Mouse (Mus musculus) testis, adult 2 months (tissue): ENCODE measurements around the gene Coro2a.

Experiments
- CTCF ChIP-seq: fragments of 200-500 bp; IDR thresholded peaks from 2 replicates; pipeline ENCODE4 v1.5.1; 2012; ENCODE audit warnings: low read depth, mild to moderate bottlenecking, inconsistent platforms, low read length, moderate library complexity; ENCODE audit not compliant: control insufficient read depth, insufficient read depth, insufficient replicate concordance
- POLR2A ChIP-seq: fragments of 200-500 bp; IDR thresholded peaks from 2 replicates; pipeline ENCODE4 v1.6.1; 2012; ENCODE audit warnings: low read depth, mild to moderate bottlenecking, inconsistent platforms, low read length, moderate library complexity; ENCODE audit not compliant: control insufficient read depth

DNA sequence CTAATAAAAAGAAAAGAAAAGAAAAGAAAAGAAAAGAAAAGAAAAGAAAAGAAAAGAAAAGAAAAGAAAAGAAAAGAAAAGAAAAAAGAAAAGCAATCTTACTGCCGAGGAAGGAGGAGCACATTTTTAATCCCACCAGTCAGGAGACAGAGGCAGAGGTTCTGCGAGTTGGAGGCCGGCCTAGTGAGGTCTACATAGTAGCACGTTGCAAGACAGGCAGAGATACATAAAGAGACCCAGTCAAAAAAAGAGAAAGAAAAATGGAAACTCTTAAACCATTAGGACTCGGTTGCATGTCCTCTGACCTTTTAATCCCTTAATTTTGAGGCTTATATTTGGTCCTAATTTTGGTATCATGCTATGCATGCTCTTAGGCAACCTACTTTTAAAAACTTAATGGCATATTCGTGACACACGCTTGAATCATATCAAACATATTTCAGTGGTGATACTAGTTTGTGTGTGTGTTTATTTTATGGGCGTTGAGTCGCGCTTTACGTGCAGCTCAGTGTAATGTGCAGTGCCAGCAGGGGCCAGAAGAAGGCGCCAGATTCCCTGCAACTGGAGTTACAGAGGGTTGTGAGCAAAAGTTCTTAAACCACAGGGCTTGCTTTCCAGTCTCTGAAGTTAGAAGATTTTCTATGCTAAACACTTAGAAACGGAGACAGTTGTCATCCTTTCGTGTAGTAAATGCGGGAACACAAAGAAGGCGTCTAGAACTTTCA is 94.1 kb downstream of the Coro2a start:
- TF ChIP-seq POLR2A (no peak), CTCF (peak; percentile 79; the same call in 1 of the 2 replicates)
